Mouse (Mus musculus) intestine, embryonic 15.5 days (tissue): ENCODE results near the gene Lrp6. TPM values are rescaled to one million over a fixed set of nuclear protein-coding genes. Genes with fewer than 3 reads are reported as not detected.

Source experiments
- ATAC-seq: fragments of 200-750 bp; cut with Nextera tagmentation; 2 replicates; pipeline ENCODE4 v1.8.0; 2017; ENCODE audit warnings: moderate TSS enrichment, moderate library complexity
- H3K27ac ChIP-seq: fragments of 300-500 bp; sonication (generic); 2 replicates; pipeline ENCODE4 v1.5.1; 2015; ENCODE audit warnings: mild to moderate bottlenecking, inconsistent platforms
- H3K27me3 ChIP-seq: fragments of 300-500 bp; sonication (generic); replicated peaks from 2 replicates; pipeline ENCODE4 v1.6.1; 2015; ENCODE audit warnings: inconsistent platforms
- H3K36me3 ChIP-seq: fragments of 300-500 bp; sonication (generic); 2 replicates; pipeline ENCODE4 v1.6.1; 2015; ENCODE audit warnings: inconsistent platforms
- H3K4me1 ChIP-seq: fragments of 300-500 bp; sonication (generic); replicated peaks from 2 replicates; pipeline ENCODE4 v1.6.1; 2015; ENCODE audit warnings: inconsistent platforms
- H3K4me2 ChIP-seq: fragments of 300-500 bp; sonication (generic); replicated peaks from 2 replicates; pipeline ENCODE4 v1.6.1; 2015; ENCODE audit warnings: mild to moderate bottlenecking, inconsistent platforms
- H3K4me3 ChIP-seq: fragments of 300-500 bp; sonication (generic); replicated peaks from 2 replicates; pipeline ENCODE4 v1.5.1; 2015; ENCODE audit warnings: inconsistent platforms
- H3K9ac ChIP-seq: fragments of 300-500 bp; sonication (generic); 2 replicates; pipeline ENCODE4 v1.6.1; 2015; ENCODE audit warnings: inconsistent platforms
- H3K9me3 ChIP-seq: fragments of 300-500 bp; sonication (generic); 2 replicates; pipeline ENCODE4 v1.6.1; 2016; ENCODE audit warnings: inconsistent platforms
- WGBS: fragments of 180-500 bp; shearing (Covaris S2); methylation state at CpG from one replicate; pipeline ENCODE4 v1.1.7; 2015; 5-methylcytosine and 5-hydroxymethylcytosine counted together
- polyA plus RNA-seq: library from polyadenylated mRNA; unstranded; fragments of >200 nt; fragmentation: Nextera tagmentation; extraction: Ambion mirVana; gene quantifications from 2 replicates; pipeline ENCODE4 v1.2.1, GENCODE M21; 2015

Lrp6 gene
- polyA plus RNA-seq, 1 experiment from 2014 or later: 25.4 TPM

DNA sequence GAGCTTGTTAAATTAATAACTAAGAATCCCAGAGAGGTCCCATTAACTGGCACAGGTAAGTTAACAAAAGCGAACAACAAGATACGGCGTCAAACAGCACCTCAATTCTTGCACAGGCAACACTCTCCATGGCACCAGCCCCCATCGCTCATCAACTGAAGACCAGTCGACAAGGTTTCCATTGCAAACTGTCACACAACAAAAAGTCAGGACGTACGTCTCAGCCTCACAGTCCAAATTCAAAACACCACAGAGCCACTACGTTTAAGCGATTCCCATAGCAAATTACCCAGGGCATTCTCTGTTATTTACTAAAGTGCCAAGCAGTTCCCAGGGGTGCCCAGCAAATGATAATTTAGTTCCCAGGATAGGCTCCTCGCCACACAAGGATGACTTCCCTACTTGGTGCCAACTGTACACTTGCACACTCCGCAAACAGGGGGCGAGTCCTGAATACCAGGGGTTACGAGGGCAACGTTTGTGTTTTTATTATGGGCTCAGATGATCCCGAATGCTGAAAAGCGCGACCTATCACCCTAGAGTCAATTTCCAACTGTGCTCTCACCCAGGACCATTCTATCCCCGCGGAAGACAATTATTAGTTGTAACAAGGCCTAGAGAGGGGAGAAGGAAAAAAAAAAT is 1.0 kb downstream of the Lrp6 start:
- H3K4me1 ChIP-seq: peaks cover 5% of the 10 kb centered on the region; the same call in 1 of the 2 replicates
- no peaks in the 10 kb centered on the region for H3K27me3 ChIP-seq
- H3K9ac ChIP-seq: peak overlapping the region; percentile 96
- H3K4me2 ChIP-seq: peak overlapping the region; percentile 82
- WGBS: under 1% methylated on average over 19 of the region's 19 CpGs
- H3K4me3 ChIP-seq: peak overlapping the region; percentile 80
- H3K27ac ChIP-seq: peak overlapping the region; percentile 99
- no peaks in the 10 kb centered on the region for H3K9me3 ChIP-seq
- ATAC-seq: no peak
- no peaks in the 10 kb centered on the region for H3K36me3 ChIP-seq

DNA sequence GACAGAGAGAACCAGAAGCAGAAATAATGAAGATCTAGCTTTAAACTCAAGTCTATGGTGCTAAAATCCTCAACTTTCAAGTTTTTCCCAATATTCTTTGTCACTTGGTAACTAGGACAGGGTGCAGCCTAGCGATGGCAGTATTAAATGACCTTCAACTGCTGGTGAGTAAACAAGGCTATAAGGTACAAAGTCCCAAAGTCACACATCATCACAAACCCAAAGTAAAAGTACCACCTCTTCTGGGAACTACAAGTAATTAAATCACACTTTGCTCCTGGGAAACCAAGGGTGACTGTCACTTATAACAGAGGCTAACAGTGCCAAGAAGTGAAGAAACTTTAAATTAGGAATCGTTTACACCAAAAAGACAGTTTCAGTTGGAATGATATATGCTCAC is 2.2 kb downstream of the Lrp6 start:
- Histone ChIP-seq H3K4me1 (peaks cover 5% of the 10 kb centered on the region; the same call in 1 of the 2 replicates), H3K4me2 (peak overlapping the region; percentile 82), H3K9me3 (no peaks in the 10 kb centered on the region), H3K9ac (no peak overlapping the region), H3K4me3 (no peak overlapping the region), H3K36me3 (no peaks in the 10 kb centered on the region), H3K27ac (no peak overlapping the region), H3K27me3 (no peaks in the 10 kb centered on the region)
- 0 out of 2 replicates have a peak, but pooled peaks have one; percentile 21 for ATAC-seq
- 49% methylated on average over 2 of the region's 2 CpGs for WGBS

- no peaks in the 10 kb centered on the region for H3K27me3 ChIP-seq
- H3K4me3 ChIP-seq: no peak overlapping the region
- no peak overlapping the region for H3K4me2 ChIP-seq
- no peak overlapping the region for H3K27ac ChIP-seq
- H3K9ac ChIP-seq: no peak overlapping the region
- no peaks in the 10 kb centered on the region for H3K36me3 ChIP-seq
- no peaks in the 10 kb centered on the region for H3K9me3 ChIP-seq
- ATAC-seq: no peak
- H3K4me1 ChIP-seq: peaks cover 8% of the 10 kb centered on the region; the same call in 1 of the 2 replicates
- WGBS: 75% methylated on average over 3 of the region's 3 CpGs
Measured at GRCm38 (mm10) chr6:134559635-134560034, 7.1 kb downstream of the Lrp6 start.

DNA sequence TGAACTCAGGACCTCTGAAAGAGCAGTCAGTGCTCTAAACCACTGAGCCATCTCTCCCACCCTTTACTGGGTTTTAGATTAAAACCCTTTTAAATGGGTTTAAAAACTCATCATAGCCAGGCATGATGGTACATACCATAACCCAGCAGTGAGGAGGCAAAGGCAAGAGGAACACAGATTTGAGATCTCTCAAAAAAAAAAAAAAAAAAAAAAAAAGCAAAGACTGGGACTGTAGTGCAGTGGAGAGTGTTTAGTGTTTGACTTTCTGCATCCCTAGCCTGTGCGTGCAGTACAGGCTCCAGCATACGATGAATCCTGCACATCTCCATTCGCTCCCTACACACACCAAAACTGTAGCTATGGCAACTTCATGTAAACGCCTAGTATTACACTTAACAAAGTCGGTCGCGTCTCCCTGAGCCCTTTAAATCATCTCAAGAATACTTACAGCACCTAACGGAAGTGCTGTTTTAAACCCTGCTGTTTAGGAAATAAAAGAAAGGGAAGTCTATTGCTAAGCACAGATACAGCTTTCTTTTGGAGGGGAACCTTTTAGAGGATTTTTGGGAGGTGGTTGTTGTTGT is 8.1 kb downstream of the Lrp6 start:
- no peak for ATAC-seq
- WGBS: 31% methylated on average over 8 of the region's 8 CpGs

DNA sequence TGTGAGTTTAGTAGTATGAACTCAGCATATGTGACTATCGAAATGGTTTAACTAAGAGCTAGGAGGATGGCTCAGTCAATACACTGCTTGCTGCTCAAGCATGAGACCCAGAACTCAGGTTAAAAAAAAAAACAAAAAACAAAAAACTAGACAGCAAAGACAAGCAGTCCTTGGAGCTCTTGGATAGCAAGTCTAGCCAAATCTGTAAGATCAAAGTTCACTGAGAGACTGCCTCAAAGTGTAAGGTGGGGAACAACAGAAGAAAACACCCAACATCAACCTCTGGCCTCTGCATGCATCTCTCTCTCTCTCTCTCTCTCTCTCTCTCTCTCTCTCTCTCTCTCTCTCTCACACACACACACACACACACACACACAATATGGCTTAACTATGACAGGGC is 9.7 kb downstream of the Lrp6 start:
- WGBS: 90% methylated on average over 1 of the region's 1 CpGs
- peaks cover 8% of the 10 kb centered on the region; the same call in 1 of the 2 replicates for H3K4me1 ChIP-seq
- H3K4me3 ChIP-seq: no peak overlapping the region

More for the DNA sequence above, 8.1 kb downstream of the Lrp6 start:
- H3K4me1 ChIP-seq: peaks cover 8% of the 10 kb centered on the region; the same call in 1 of the 2 replicates
- H3K27ac ChIP-seq: no peak overlapping the region
- no peaks in the 10 kb centered on the region for H3K36me3 ChIP-seq
- H3K4me2 ChIP-seq: no peak overlapping the region
- no peak overlapping the region for H3K9ac ChIP-seq
- H3K9me3 ChIP-seq: no peaks in the 10 kb centered on the region
- no peaks in the 10 kb centered on the region for H3K27me3 ChIP-seq
- H3K4me3 ChIP-seq: no peak overlapping the region

GRCm38 (mm10) chr6:134556185-134556950 is 10.4 kb downstream of the Lrp6 start:
- Histone ChIP-seq H3K27ac (no peak overlapping the region), H3K4me3 (no peak overlapping the region), H3K9me3 (no peaks in the 10 kb centered on the region), H3K4me2 (no peak overlapping the region), H3K9ac (no peak overlapping the region), H3K4me1 (peaks cover 8% of the 10 kb centered on the region; the same call in 1 of the 2 replicates), H3K36me3 (no peaks in the 10 kb centered on the region), H3K27me3 (no peaks in the 10 kb centered on the region)
- 62% methylated on average over 7 of the region's 7 CpGs for WGBS
- no peak for ATAC-seq

More for the DNA sequence above, 9.7 kb downstream of the Lrp6 start:
- Histone ChIP-seq H3K36me3 (no peaks in the 10 kb centered on the region), H3K27ac (no peak overlapping the region), H3K9me3 (no peaks in the 10 kb centered on the region), H3K9ac (no peak overlapping the region), H3K4me2 (no peak overlapping the region), H3K27me3 (no peaks in the 10 kb centered on the region)
- ATAC-seq: no peak

GRCm38 (mm10) chr6:134555178-134555577 is 11.6 kb downstream of the Lrp6 start:
- 71% methylated on average over 3 of the region's 3 CpGs for WGBS
- H3K4me3 ChIP-seq: no peak overlapping the region
- no peak overlapping the region for H3K9ac ChIP-seq
- no peaks in the 10 kb centered on the region for H3K36me3 ChIP-seq
- H3K9me3 ChIP-seq: no peaks in the 10 kb centered on the region
- no peak overlapping the region for H3K27ac ChIP-seq
- ATAC-seq: no peak
- no peaks in the 10 kb centered on the region for H3K27me3 ChIP-seq
- 0 out of 2 replicates have a peak, but pooled peaks cover 5% of the 10 kb centered on the region for H3K4me1 ChIP-seq
- H3K4me2 ChIP-seq: no peak overlapping the region

DNA sequence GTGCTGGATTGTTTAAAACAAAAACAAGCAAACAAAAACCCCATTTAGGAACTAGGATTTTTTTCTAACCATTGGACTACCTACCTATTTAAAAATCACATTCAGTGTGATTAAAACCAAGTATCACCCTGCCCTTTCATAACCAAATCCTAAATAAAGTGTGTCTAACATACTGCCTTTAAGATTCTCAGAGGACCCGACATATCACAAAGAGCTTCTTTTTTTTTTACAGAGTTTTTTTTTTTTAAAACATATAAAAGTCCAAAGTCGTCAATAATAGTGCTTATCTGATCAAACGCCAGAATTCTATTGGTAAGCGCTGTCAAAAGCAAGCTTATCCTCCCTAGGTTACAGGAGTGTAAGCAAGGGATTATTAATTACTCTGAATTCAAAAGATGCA is 12.5 kb downstream of the Lrp6 start:
- Histone ChIP-seq H3K9ac (no peak overlapping the region), H3K36me3 (no peaks in the 10 kb centered on the region), H3K4me1 (0 out of 2 replicates have a peak, but pooled peaks cover 5% of the 10 kb centered on the region), H3K27me3 (no peaks in the 10 kb centered on the region), H3K27ac (no peak overlapping the region), H3K4me3 (no peak overlapping the region), H3K4me2 (no peak overlapping the region), H3K9me3 (no peaks in the 10 kb centered on the region)
- no peak for ATAC-seq
- 55% methylated on average over 4 of the region's 4 CpGs for WGBS

DNA sequence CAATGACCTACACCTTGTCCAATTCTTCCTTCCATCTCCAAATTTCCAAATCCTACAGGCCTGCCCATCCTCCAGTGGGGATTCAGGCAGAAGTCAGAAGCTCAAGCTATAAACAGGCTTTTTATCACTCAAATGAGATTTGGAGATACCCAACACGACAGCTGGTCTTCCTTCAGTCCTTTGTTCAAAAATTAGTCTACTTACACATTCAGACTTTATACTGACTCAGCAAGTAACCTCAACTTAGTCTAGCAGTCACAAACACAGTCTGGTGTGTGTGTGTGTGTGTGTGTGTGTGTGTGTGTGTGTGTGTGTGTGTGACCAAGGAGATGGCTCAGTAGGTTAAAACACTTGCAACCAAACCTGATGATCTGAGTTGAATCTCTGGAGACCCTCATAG is 15.8 kb downstream of the Lrp6 start:
- WGBS: 33% methylated on average over 1 of the region's 1 CpGs
- Histone ChIP-seq H3K4me2 (no peak overlapping the region), H3K27me3 (no peaks in the 10 kb centered on the region), H3K4me3 (no peak overlapping the region), H3K36me3 (no peaks in the 10 kb centered on the region), H3K9me3 (no peaks in the 10 kb centered on the region), H3K4me1 (no peaks in the 10 kb centered on the region), H3K27ac (no peak overlapping the region), H3K9ac (no peak overlapping the region)
- no peak for ATAC-seq

DNA sequence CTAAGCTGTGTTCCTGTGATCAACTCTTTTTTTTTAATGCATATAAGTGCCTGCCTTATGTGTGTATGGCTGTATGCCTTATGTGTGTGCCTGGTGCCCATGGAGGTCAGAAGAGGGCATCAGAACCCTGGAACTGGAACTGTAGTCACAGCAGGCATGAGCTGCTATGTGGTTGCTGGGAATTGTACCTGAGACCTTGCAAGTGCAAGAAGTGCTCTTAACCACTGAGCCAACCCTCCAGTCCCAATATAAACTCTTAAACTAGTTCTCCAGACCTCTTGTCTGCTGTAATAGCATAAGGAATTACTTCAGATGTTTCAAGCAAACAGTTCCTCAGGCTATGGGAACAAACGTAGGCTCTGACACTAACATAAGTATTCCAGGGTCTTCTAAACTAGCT is 16.4 kb downstream of the Lrp6 start:
- no peak for ATAC-seq
- Histone ChIP-seq H3K4me1 (0 out of 2 replicates have a peak, but pooled peaks cover under 1% of the 10 kb centered on the region), H3K9ac (no peak overlapping the region), H3K4me3 (no peak overlapping the region), H3K4me2 (no peak overlapping the region), H3K27me3 (no peaks in the 10 kb centered on the region), H3K9me3 (no peaks in the 10 kb centered on the region), H3K27ac (no peak overlapping the region), H3K36me3 (no peaks in the 10 kb centered on the region)
- 83% methylated on average over 1 of the region's 1 CpGs for WGBS

DNA sequence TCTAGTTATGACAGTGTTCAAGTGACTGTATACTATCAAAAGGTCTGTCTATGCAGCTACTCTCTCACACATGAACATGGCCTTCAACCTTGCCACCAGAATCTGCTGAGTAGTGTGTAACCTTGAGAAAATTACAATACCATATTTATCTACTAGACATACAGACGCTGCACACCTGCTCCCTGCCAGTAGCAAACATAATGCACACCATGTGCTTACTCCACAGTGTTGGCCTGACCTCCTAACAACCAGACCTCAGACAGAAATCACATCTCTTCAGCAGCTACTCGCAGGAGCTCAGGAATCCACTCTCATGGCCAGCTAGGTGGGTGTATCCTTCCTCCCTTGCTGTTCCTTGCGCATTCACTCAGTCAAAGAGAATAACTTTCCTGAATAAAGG is 21.9 kb downstream of the Lrp6 start:
- ATAC-seq: 0 out of 2 replicates have a peak, but pooled peaks have one; percentile 26
- 53% methylated on average over 3 of the region's 3 CpGs for WGBS
- no peak overlapping the region for H3K27ac ChIP-seq

DNA sequence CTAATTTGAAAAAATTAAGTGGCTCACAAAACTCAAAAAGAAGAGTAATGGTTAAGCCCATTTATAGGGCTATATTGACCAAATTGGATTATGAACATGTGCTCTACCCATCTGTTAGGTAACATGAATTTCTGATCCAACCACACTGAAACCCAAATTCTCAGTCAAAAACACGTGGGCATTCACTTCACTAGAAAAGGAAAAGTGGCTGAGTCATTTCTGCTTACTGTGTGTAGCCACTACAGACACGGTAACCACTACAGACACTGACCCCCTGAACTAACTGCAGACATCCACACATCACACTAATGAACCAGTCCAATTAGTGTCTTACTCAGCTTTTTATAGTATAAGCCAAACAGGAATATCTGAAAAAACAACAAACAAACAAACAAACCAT is 22.7 kb downstream of the Lrp6 start:
- Histone ChIP-seq H3K9me3 (no peaks in the 10 kb centered on the region), H3K36me3 (no peaks in the 10 kb centered on the region), H3K4me2 (no peak overlapping the region), H3K9ac (no peak overlapping the region), H3K27me3 (no peaks in the 10 kb centered on the region), H3K4me1 (peaks cover 7% of the 10 kb centered on the region; the same call in 1 of the 2 replicates), H3K27ac (no peak overlapping the region), H3K4me3 (no peak overlapping the region)
- WGBS: 64% methylated on average over 2 of the region's 2 CpGs
- no peak for ATAC-seq

More for the DNA sequence above, 21.9 kb downstream of the Lrp6 start:
- H3K4me1 ChIP-seq: peaks cover 7% of the 10 kb centered on the region; the same call in 1 of the 2 replicates
- no peak overlapping the region for H3K4me2 ChIP-seq
- no peaks in the 10 kb centered on the region for H3K27me3 ChIP-seq
- H3K9ac ChIP-seq: no peak overlapping the region
- no peaks in the 10 kb centered on the region for H3K9me3 ChIP-seq
- no peaks in the 10 kb centered on the region for H3K36me3 ChIP-seq
- H3K4me3 ChIP-seq: no peak overlapping the region
